Mouse (Mus musculus) limb, embryonic 12.5 days (tissue): ENCODE data around the gene Abcb7. TPM values are rescaled to one million over a fixed set of nuclear protein-coding genes. Genes with fewer than 3 reads are reported as not detected.
"Not testable (repeated sequence)": the region's sequence is repeated elsewhere in the genome, so short reads cannot be mapped to it uniquely, and the experiment has no call there.

Experiments used
- ATAC-seq: fragments of 200-750 bp; cut with Nextera tagmentation; 2 replicates; pipeline ENCODE4 v1.8.0; 2017; ENCODE audit warnings: low read depth, moderate TSS enrichment; ENCODE audit not compliant: insufficient number of reproducible peaks, insufficient read depth, low FRiP score, low TSS enrichment
- H3K27ac ChIP-seq: fragments of 300-500 bp; sonication (generic); 2 replicates; pipeline ENCODE4 v1.5.1; 2016; ENCODE audit warnings: mild to moderate bottlenecking, moderate library complexity
- H3K27me3 ChIP-seq: fragments of 300-500 bp; sonication (generic); 2 replicates; pipeline ENCODE4 v1.6.1; 2016; ENCODE audit warnings: mild to moderate bottlenecking, moderate library complexity
- H3K36me3 ChIP-seq: fragments of 300-500 bp; sonication (generic); 2 replicates; pipeline ENCODE4 v1.6.1; 2016; ENCODE audit warnings: mild to moderate bottlenecking, moderate library complexity
- H3K4me1 ChIP-seq: fragments of 300-500 bp; sonication (generic); replicated peaks from 2 replicates; pipeline ENCODE4 v1.6.1; 2016
- H3K4me2 ChIP-seq: fragments of 300-500 bp; sonication (generic); 2 replicates; pipeline ENCODE4 v1.6.1; 2016; ENCODE audit warnings: mild to moderate bottlenecking, moderate library complexity
- H3K4me3 ChIP-seq: fragments of 300-500 bp; sonication (generic); replicated peaks from 2 replicates; pipeline ENCODE4 v1.5.1; 2016; ENCODE audit warnings: mild to moderate bottlenecking
- H3K9ac ChIP-seq: fragments of 300-500 bp; sonication (generic); replicated peaks from 2 replicates; pipeline ENCODE4 v1.6.1; 2016; ENCODE audit warnings: mild to moderate bottlenecking, moderate library complexity
- H3K9me3 ChIP-seq: fragments of 300-500 bp; sonication (generic); 2 replicates; pipeline ENCODE4 v1.6.1; 2016; ENCODE audit warnings: mild to moderate bottlenecking, moderate library complexity
- WGBS: fragments of 180-500 bp; shearing (Covaris S2); methylation state at CpG from one replicate; pipeline ENCODE4 v1.1.7; 2016; 5-methylcytosine and 5-hydroxymethylcytosine counted together
- polyA plus RNA-seq: library from polyadenylated mRNA; unstranded; fragments of >200 nt; fragmentation: Nextera tagmentation; extraction: Ambion mirVana; gene quantifications from 2 replicates; pipeline ENCODE4 v1.2.1, GENCODE M21; 2016

Abcb7 gene
- polyA plus RNA-seq, 1 experiment from 2014 or later = 8.4 TPM

DNA sequence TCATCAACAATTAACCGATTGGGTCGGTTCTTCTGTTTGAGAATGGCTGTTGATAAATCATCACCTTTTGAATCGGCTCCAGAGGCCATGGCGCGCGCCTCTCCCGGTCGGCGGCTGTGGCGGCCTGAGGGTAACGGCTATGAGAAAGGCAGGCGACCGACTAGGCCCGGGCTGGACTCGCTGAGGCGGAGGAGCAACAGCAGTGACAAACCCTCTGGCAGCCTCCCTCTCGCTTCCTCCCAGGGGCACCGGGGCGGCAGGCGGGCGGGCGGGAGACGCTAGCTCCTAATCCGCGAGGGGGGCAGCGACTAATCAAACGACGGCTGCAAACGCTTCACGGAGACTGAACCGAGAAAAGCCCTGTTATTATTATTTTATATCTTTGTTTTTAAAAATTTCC lies 65.5 kb downstream of the Abcb7 start:
- H3K27me3 ChIP-seq, H3K27ac ChIP-seq, H3K9ac ChIP-seq, H3K36me3 ChIP-seq, H3K4me2 ChIP-seq, H3K4me3 ChIP-seq, H3K9me3 ChIP-seq, ATAC-seq, H3K4me1 ChIP-seq: not testable (repeated sequence)
- 88% methylated on average over 30 of the region's 31 CpGs for WGBS

- H3K36me3 ChIP-seq = no peaks in the 10 kb centered on the region
- no peaks in the 10 kb centered on the region for H3K4me1 ChIP-seq
- H3K27ac ChIP-seq = no peak overlapping the region
- no peak overlapping the region for H3K4me3 ChIP-seq
- no peak for ATAC-seq
- no peaks in the 10 kb centered on the region for H3K9me3 ChIP-seq
- H3K27me3 ChIP-seq = peaks cover 3% of the 10 kb centered on the region
- no peak overlapping the region for H3K9ac ChIP-seq
- no peak overlapping the region for H3K4me2 ChIP-seq
Measured at GRCm38 (mm10) chrX:104291721-104292120, 121.9 kb downstream of the Abcb7 start.

GRCm38 (mm10) chrX:104279828-104280227 lies 133.8 kb downstream of the Abcb7 start:
- H3K9me3 ChIP-seq = no peaks in the 10 kb centered on the region
- H3K4me3 ChIP-seq = no peak overlapping the region
- ATAC-seq = no peak
- H3K4me2 ChIP-seq = no peak overlapping the region
- H3K9ac ChIP-seq = no peak overlapping the region
- H3K4me1 ChIP-seq = no peaks in the 10 kb centered on the region
- peaks cover 12% of the 10 kb centered on the region; the same call in 1 of the 2 replicates for H3K27me3 ChIP-seq
- 64% methylated on average over 1 of the region's 1 CpGs for WGBS
- H3K36me3 ChIP-seq = no peaks in the 10 kb centered on the region
- H3K27ac ChIP-seq = no peak overlapping the region

GRCm38 (mm10) chrX:104264371-104264770 lies 149.3 kb downstream of the Abcb7 start:
- H3K4me3 ChIP-seq = no peak overlapping the region
- H3K27ac ChIP-seq = no peak overlapping the region
- H3K9me3 ChIP-seq = no peaks in the 10 kb centered on the region
- no peak for ATAC-seq
- H3K4me2 ChIP-seq = no peak overlapping the region
- H3K36me3 ChIP-seq = no peaks in the 10 kb centered on the region
- H3K4me1 ChIP-seq = no peaks in the 10 kb centered on the region
- no peak overlapping the region for H3K9ac ChIP-seq
- WGBS = 77% methylated on average over 2 of the region's 2 CpGs
- H3K27me3 ChIP-seq = peaks cover 6% of the 10 kb centered on the region; the same call in 1 of the 2 replicates

GRCm38 (mm10) chrX:104262468-104262867 lies 151.2 kb downstream of the Abcb7 start:
- Histone ChIP-seq H3K9me3 (no peaks in the 10 kb centered on the region), H3K4me3 (no peak overlapping the region), H3K9ac (no peak overlapping the region), H3K4me2 (no peak overlapping the region), H3K27ac (no peak overlapping the region), H3K36me3 (no peaks in the 10 kb centered on the region), H3K27me3 (peaks cover 6% of the 10 kb centered on the region; the same call in 1 of the 2 replicates), H3K4me1 (no peaks in the 10 kb centered on the region)
- WGBS = 82% methylated on average over 1 of the region's 1 CpGs
- no peak for ATAC-seq

DNA sequence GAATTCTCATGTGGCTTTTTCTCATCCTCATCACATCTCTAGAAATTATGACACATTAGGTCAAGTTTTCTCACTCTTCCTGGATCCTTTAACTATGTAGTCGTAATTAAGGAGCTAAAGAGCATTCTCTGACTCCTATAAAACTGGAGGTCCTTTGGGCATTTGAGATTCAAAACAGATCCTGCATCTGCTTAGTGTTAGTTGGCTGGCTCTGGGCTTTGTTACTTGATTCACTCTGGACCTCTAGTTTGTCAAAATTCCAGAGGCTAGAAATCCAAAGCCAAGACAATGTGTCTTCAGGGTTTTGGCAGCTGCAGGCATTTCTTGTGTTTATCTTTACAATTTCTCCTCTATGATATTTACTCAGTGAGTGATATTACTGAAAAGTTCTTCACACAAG lies 157.1 kb downstream of the Abcb7 start:
- WGBS = 26% methylated on average over 1 of the region's 1 CpGs

More for the DNA sequence above, 157.1 kb downstream of the Abcb7 start:
- Histone ChIP-seq H3K36me3 (no peaks in the 10 kb centered on the region), H3K4me3 (no peak overlapping the region), H3K27ac (no peak overlapping the region), H3K9me3 (no peaks in the 10 kb centered on the region), H3K4me1 (no peaks in the 10 kb centered on the region), H3K27me3 (peaks cover 5% of the 10 kb centered on the region; the same call in 1 of the 2 replicates), H3K4me2 (no peak overlapping the region), H3K9ac (no peak overlapping the region)
- no peak for ATAC-seq

Other genes with a start within 250 kb of the Abcb7 start
- gene Nexmif, start 212.7 kb downstream of the Abcb7 start, polyA plus RNA-seq = 2.9 and 3.0 TPM in 2 replicates
- gene Uprt, start 69.0 kb upstream of the Abcb7 start, polyA plus RNA-seq = 1.0 and 1.1 TPM in 2 replicates